Mouse (Mus musculus) CH12.LX (cell line): ENCODE results near the gene Adora1. TPM values are rescaled to one million over a fixed set of nuclear protein-coding genes. Genes with fewer than 3 reads are reported as not detected.

Experiments used
- DNase-seq: peaks from one replicate; pipeline ENCODE4 v3.0.0-alpha.2; 2013; ENCODE audit errors: extremely low read depth
- H3K27ac ChIP-seq: 2 replicates; pipeline ENCODE4 v1.5.1; 2012; ENCODE audit warnings: low read depth, mild to moderate bottlenecking, control low read depth, moderate library complexity; ENCODE audit not compliant: insufficient read depth
- H3K27me3 ChIP-seq: replicated peaks from 2 replicates; pipeline ENCODE3; 2012; ENCODE audit warnings: inconsistent platforms
- H3K36me3 ChIP-seq, 2 experiments: replicated peaks in 1 of 2; 2 replicates each; pipeline versions ENCODE3 to v1.6.1; 2012; ENCODE audit warnings: inconsistent platforms in 1 of 2, low read length in 1 of 2, mild to moderate bottlenecking in 1 of 2, mixed read lengths in 1 of 2, moderate library complexity in 1 of 2; ENCODE audit not compliant: control insufficient read depth in 1 of 2, insufficient read depth in 1 of 2
- H3K4me1 ChIP-seq, 2 experiments: 2 replicates each; pipeline ENCODE4 v1.6.1; 2012; ENCODE audit warnings: inconsistent platforms in 1 of 2, moderate library complexity in 1 of 2; ENCODE audit not compliant: insufficient read depth in 2 of 2, control insufficient read depth in 1 of 2
- H3K4me2 ChIP-seq: 2 replicates; pipeline ENCODE4 v1.6.1; 2012; ENCODE audit warnings: low read depth, mild to moderate bottlenecking, control low read depth; ENCODE audit not compliant: poor library complexity, insufficient read depth, severe bottlenecking
- H3K4me3 ChIP-seq, 3 experiments: fragments of 150-350 bp in 1 of 3; sonication (generic) in 1 of 3; replicated peaks in 1 of 3; 2 replicates each; pipeline versions ENCODE3 to v1.5.1; 2011 to 2012; ENCODE audit warnings: low read depth in 2 of 3, low read length in 2 of 3, mild to moderate bottlenecking in 2 of 3, moderate library complexity in 2 of 3, control low read depth in 1 of 3, improper control_type of control experiment in 1 of 3, inconsistent platforms in 1 of 3, mixed read lengths in 1 of 3; ENCODE audit not compliant: poor library complexity in 1 of 3
- H3K79me2 ChIP-seq: replicated peaks from 2 replicates; pipeline ENCODE4 v1.6.1; 2012; ENCODE audit warnings: mild to moderate bottlenecking, moderate library complexity; ENCODE audit not compliant: control insufficient read depth, poor library complexity, insufficient read depth, severe bottlenecking; ENCODE audit errors: extremely low read depth
- H3K9ac ChIP-seq: 2 replicates; pipeline ENCODE4 v1.6.1; 2012; ENCODE audit warnings: low read depth, mild to moderate bottlenecking, control low read depth, moderate library complexity; ENCODE audit not compliant: insufficient read depth
- H3K9me3 ChIP-seq: replicated peaks from 2 replicates; pipeline ENCODE3; 2012; ENCODE audit warnings: low read length, inconsistent platforms, mixed read lengths
- CTCF ChIP-seq, 2 experiments: IDR thresholded peaks in 1 of 2; conservative IDR thresholded peaks in 1 of 2; 2 replicates each; pipeline ENCODE4 v1.5.1; 2011 to 2012; ENCODE audit warnings: low read depth in 2 of 2, low read length in 2 of 2, improper control_type of control experiment in 1 of 2, inconsistent platforms in 1 of 2, mild to moderate bottlenecking in 1 of 2, moderate library complexity in 1 of 2
- GABPA ChIP-seq: IDR thresholded peaks from 2 replicates; pipeline ENCODE4 v1.6.1; 2012; ENCODE audit warnings: low read depth, low read length, improper control_type of control experiment, inconsistent platforms; ENCODE audit not compliant: insufficient replicate concordance
- JUN ChIP-seq: IDR thresholded peaks from 2 replicates; pipeline ENCODE4 v1.6.1; 2011; ENCODE audit warnings: low read depth, mild to moderate bottlenecking, low read length, improper control_type of control experiment, moderate library complexity; ENCODE audit not compliant: insufficient read depth
- JUND ChIP-seq: conservative IDR thresholded peaks from 2 replicates; pipeline ENCODE4 v1.6.1; 2011; ENCODE audit warnings: low read depth, low read length, improper control_type of control experiment
- MAFK ChIP-seq: IDR thresholded peaks from 2 replicates; pipeline ENCODE4 v1.6.1; 2011; ENCODE audit warnings: low read length, improper control_type of control experiment; ENCODE audit not compliant: insufficient replicate concordance
- MAX ChIP-seq: IDR thresholded peaks from 2 replicates; pipeline ENCODE4 v1.6.1; 2011; ENCODE audit warnings: low read length, improper control_type of control experiment
- MAZ ChIP-seq: IDR thresholded peaks from 2 replicates; pipeline ENCODE4 v1.6.1; 2012; ENCODE audit warnings: low read depth, mild to moderate bottlenecking, inconsistent platforms, low read length, improper control_type of control experiment, moderate library complexity
- MXI1 ChIP-seq: IDR thresholded peaks from 2 replicates; pipeline ENCODE4 v1.6.1; 2011; ENCODE audit warnings: mild to moderate bottlenecking, low read depth, low read length, improper control_type of control experiment
- NELFE ChIP-seq: IDR thresholded peaks from 2 replicates; pipeline ENCODE4 v1.6.1; 2011; ENCODE audit warnings: low read depth, low read length, improper control_type of control experiment
- POLR2AphosphoS2 ChIP-seq: IDR thresholded peaks from 2 replicates; pipeline ENCODE4 v1.6.1; 2011; ENCODE audit warnings: low read depth, low read length, improper control_type of control experiment
- RCOR1 ChIP-seq: conservative IDR thresholded peaks from 2 replicates; pipeline ENCODE4 v1.6.1; 2012; ENCODE audit warnings: low read depth, mild to moderate bottlenecking, inconsistent platforms, low read length, improper control_type of control experiment
- TBP ChIP-seq: conservative IDR thresholded peaks from 2 replicates; pipeline ENCODE4 v1.6.1; 2011; ENCODE audit warnings: low read depth, low read length, improper control_type of control experiment
- TCF12 ChIP-seq: IDR thresholded peaks from 2 replicates; pipeline ENCODE4 v1.6.1; 2014; ENCODE audit warnings: low read depth, mild to moderate bottlenecking, inconsistent platforms, low read length, improper control_type of control experiment
- UBTF ChIP-seq: IDR thresholded peaks from 2 replicates; pipeline ENCODE4 v1.6.1; 2012; ENCODE audit warnings: low read depth, mild to moderate bottlenecking, inconsistent platforms, low read length, improper control_type of control experiment, moderate library complexity
- USF1 ChIP-seq: IDR thresholded peaks from 2 replicates; pipeline ENCODE4 v1.6.1; 2014; ENCODE audit warnings: low read depth, mild to moderate bottlenecking, inconsistent platforms, low read length, improper control_type of control experiment
- ZC3H11A ChIP-seq: IDR thresholded peaks from 2 replicates; pipeline ENCODE4 v1.6.1; 2012; ENCODE audit warnings: low read depth, mild to moderate bottlenecking, inconsistent platforms, low read length, improper control_type of control experiment
- ZNF384 ChIP-seq: IDR thresholded peaks from 2 replicates; pipeline ENCODE4 v1.6.1; 2012; ENCODE audit warnings: low read depth, low read length, improper control_type of control experiment, inconsistent platforms
- dilution Hi-C: fragments of 300-500 bp; cut with MboI; formaldehyde crosslinking; loops from 2 replicates; pipeline ENCODE4 v1.14.3; 2020; ENCODE audit warnings: low sequenced_read_pairs; ENCODE audit not compliant: extremely low pct_unique_long_range_greater_than_20kb, extremely low pct_ligation_motif_present
- in situ Hi-C: fragments of 300-500 bp; cut with MboI; formaldehyde crosslinking; loops from 3 replicates; pipeline ENCODE4 v1.14.3; 2019; ENCODE audit warnings: low sequenced_read_pairs, low pct_ligation_motif_present, low pct_unique_long_range_greater_than_20kb, mixed read lengths
- polyA plus RNA-seq: library from polyadenylated mRNA; unstranded; fragments of >175 nt; gene quantifications from 2 replicates; pipeline ENCODE4 v1.2.1, GENCODE M21; 2012; ENCODE audit warnings: low read depth; ENCODE audit not compliant: insufficient read length
- total RNA-seq, 2 experiments: library from RNA; depleted of rRNA; stranded (reverse); fragments of 300-350 nt in 1 of 2; fragments of >200 nt in 1 of 2; gene quantifications; 2 replicates each; pipeline ENCODE4 v1.2.3; 2012 to 2014

The Adora1 gene
- total and polyA plus RNA-seq, 3 experiments, result 0.20 TPM; not detected in 2

DNA sequence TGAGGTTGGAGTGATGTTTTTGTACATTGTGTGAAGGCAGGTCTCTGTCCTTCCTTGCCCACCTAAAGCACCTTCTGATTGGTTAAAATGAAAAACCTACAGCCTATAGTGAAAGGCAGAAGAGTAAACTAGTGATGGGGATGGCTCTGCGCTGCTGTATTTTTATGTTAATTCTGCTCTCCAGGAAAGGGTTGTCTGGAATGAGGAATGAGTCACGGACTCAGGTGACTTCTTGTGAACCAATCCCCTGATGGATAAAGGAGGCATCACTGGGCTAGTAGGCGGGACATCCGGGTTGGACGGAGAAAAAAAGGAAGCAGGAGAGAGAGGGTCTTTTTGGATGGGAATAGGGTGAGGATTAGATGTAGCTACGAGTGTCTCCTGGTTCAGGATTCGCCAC lies 34.8 kb upstream of the Adora1 start:
- no peaks in the 10 kb centered on the region for H3K4me1 ChIP-seq
- TF ChIP-seq ZNF384 (no peak), TBP (no peak), NELFE (no peak), CTCF (conservative IDR thresholded peaks at IDR 0.05 in 1 of 2, IDR thresholded peaks at IDR 0.05 in 1 of 2; ENCODE audit: low read depth in 2 of 2, low read length in 2 of 2) (no peak), GABPA (no peak), MAX (no peak)
- H3K27ac ChIP-seq, result no peak overlapping the region
- DNase-seq, result no peak
- in situ Hi-C loops (no loop called here), dilution Hi-C loops (no loop called here)
- H3K4me2 ChIP-seq, result no peak overlapping the region
- no peaks in the 10 kb centered on the region for H3K9me3 ChIP-seq
- H3K79me2 ChIP-seq, result no peaks in the 10 kb centered on the region
- H3K4me3 ChIP-seq, result no peak overlapping the region
- no peaks in the 10 kb centered on the region for H3K27me3 ChIP-seq
- no peaks in the 10 kb centered on the region for H3K36me3 ChIP-seq
- H3K9ac ChIP-seq, result no peak overlapping the region

DNA sequence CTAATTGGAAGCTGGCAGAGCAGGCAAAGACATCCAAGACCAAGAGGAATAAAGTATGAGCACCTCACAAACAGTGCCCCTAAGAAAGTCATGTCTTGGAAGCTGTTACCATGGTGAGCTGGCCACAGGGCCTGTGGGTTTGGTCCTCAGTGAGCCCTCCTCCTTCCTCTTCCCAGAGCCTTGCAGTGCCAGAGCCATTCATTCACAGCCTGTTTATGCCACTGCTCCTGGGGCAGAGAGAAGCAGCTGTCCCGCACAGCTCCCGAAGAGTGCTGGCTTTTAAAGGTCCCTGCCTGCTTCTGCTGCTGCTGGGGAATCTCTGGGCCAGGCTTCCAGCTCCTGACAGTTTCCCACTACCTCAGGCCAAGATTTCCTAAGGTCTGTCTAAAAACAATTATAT lies 30.6 kb upstream of the Adora1 start:
- H3K36me3 ChIP-seq, result no peaks in the 10 kb centered on the region
- no peaks in the 10 kb centered on the region for H3K27me3 ChIP-seq
- peaks cover 5% of the 10 kb centered on the region for H3K9me3 ChIP-seq
- H3K4me2 ChIP-seq, result no peak overlapping the region
- no peaks in the 10 kb centered on the region for H3K79me2 ChIP-seq
- no peak overlapping the region for H3K27ac ChIP-seq
- no peak overlapping the region for H3K4me3 ChIP-seq
- in situ Hi-C loops (no loop called here), dilution Hi-C loops (no loop called here)
- H3K9ac ChIP-seq, result no peak overlapping the region
- TF ChIP-seq USF1 (no peak), TCF12 (no peak), JUND (no peak), POLR2AphosphoS2 (no peak), JUN (no peak), MAZ (no peak), GABPA (no peak), ZC3H11A (no peak), RCOR1 (no peak), MAFK (no peak), UBTF (no peak), MXI1 (no peak)
- no peak for DNase-seq
- 0 out of 4 replicates have a peak, but pooled peaks cover 0 to 3% of the 10 kb centered on the region in 2 experiments for H3K4me1 ChIP-seq
